Mouse (Mus musculus) CH12.LX (cell line): Measurements from ENCODE around the gene Gcdh. TPM values are rescaled to one million over a fixed set of nuclear protein-coding genes. Genes with fewer than 3 reads are reported as not detected.

Source experiments
- DNase-seq: peaks from one replicate; pipeline ENCODE4 v3.0.0-alpha.2; 2013; ENCODE audit errors: extremely low read depth
- H3K27ac ChIP-seq: 2 replicates; pipeline ENCODE4 v1.5.1; 2012; ENCODE audit warnings: low read depth, mild to moderate bottlenecking, control low read depth, moderate library complexity; ENCODE audit not compliant: insufficient read depth
- H3K27me3 ChIP-seq: replicated peaks from 2 replicates; pipeline ENCODE3; 2012; ENCODE audit warnings: inconsistent platforms
- H3K36me3 ChIP-seq, 2 experiments: replicated peaks in 1 of 2; 2 replicates each; pipeline versions ENCODE3 to v1.6.1; 2012; ENCODE audit warnings: inconsistent platforms in 1 of 2, low read length in 1 of 2, mild to moderate bottlenecking in 1 of 2, mixed read lengths in 1 of 2, moderate library complexity in 1 of 2; ENCODE audit not compliant: control insufficient read depth in 1 of 2, insufficient read depth in 1 of 2
- H3K4me1 ChIP-seq, 2 experiments: 2 replicates each; pipeline ENCODE4 v1.6.1; 2012; ENCODE audit warnings: inconsistent platforms in 1 of 2, moderate library complexity in 1 of 2; ENCODE audit not compliant: insufficient read depth in 2 of 2, control insufficient read depth in 1 of 2
- H3K4me2 ChIP-seq: 2 replicates; pipeline ENCODE4 v1.6.1; 2012; ENCODE audit warnings: low read depth, mild to moderate bottlenecking, control low read depth; ENCODE audit not compliant: poor library complexity, insufficient read depth, severe bottlenecking
- H3K4me3 ChIP-seq, 3 experiments: fragments of 150-350 bp in 1 of 3; sonication (generic) in 1 of 3; replicated peaks in 1 of 3; 2 replicates each; pipeline versions ENCODE3 to v1.5.1; 2011 to 2012; ENCODE audit warnings: low read depth in 2 of 3, low read length in 2 of 3, mild to moderate bottlenecking in 2 of 3, moderate library complexity in 2 of 3, control low read depth in 1 of 3, improper control_type of control experiment in 1 of 3, inconsistent platforms in 1 of 3, mixed read lengths in 1 of 3; ENCODE audit not compliant: poor library complexity in 1 of 3
- H3K79me2 ChIP-seq: replicated peaks from 2 replicates; pipeline ENCODE4 v1.6.1; 2012; ENCODE audit warnings: mild to moderate bottlenecking, moderate library complexity; ENCODE audit not compliant: control insufficient read depth, poor library complexity, insufficient read depth, severe bottlenecking; ENCODE audit errors: extremely low read depth
- H3K9ac ChIP-seq: 2 replicates; pipeline ENCODE4 v1.6.1; 2012; ENCODE audit warnings: low read depth, mild to moderate bottlenecking, control low read depth, moderate library complexity; ENCODE audit not compliant: insufficient read depth
- H3K9me3 ChIP-seq: replicated peaks from 2 replicates; pipeline ENCODE3; 2012; ENCODE audit warnings: low read length, inconsistent platforms, mixed read lengths
- BHLHE40 ChIP-seq: IDR thresholded peaks from 2 replicates; pipeline ENCODE4 v1.6.1; 2011; ENCODE audit warnings: mild to moderate bottlenecking, low read depth, low read length, improper control_type of control experiment
- E2F4 ChIP-seq: IDR thresholded peaks from 2 replicates; pipeline ENCODE4 v1.6.1; 2011; ENCODE audit warnings: low read depth, low read length, improper control_type of control experiment; ENCODE audit not compliant: insufficient replicate concordance
- EP300 ChIP-seq: IDR thresholded peaks from 2 replicates; pipeline ENCODE4 v1.6.1; 2011; ENCODE audit warnings: low read length, improper control_type of control experiment
- GABPA ChIP-seq: IDR thresholded peaks from 2 replicates; pipeline ENCODE4 v1.6.1; 2012; ENCODE audit warnings: low read depth, low read length, improper control_type of control experiment, inconsistent platforms; ENCODE audit not compliant: insufficient replicate concordance
- HCFC1 ChIP-seq: IDR thresholded peaks from 2 replicates; pipeline ENCODE4 v1.6.1; 2012; ENCODE audit warnings: low read depth, mild to moderate bottlenecking, inconsistent platforms, low read length, improper control_type of control experiment
- IRF4 ChIP-seq: IDR thresholded peaks from 2 replicates; pipeline ENCODE4 v1.6.1; 2014; ENCODE audit warnings: low read depth, mild to moderate bottlenecking, inconsistent platforms, low read length, improper control_type of control experiment
- JUN ChIP-seq: IDR thresholded peaks from 2 replicates; pipeline ENCODE4 v1.6.1; 2011; ENCODE audit warnings: low read depth, mild to moderate bottlenecking, low read length, improper control_type of control experiment, moderate library complexity; ENCODE audit not compliant: insufficient read depth
- MAFK ChIP-seq: IDR thresholded peaks from 2 replicates; pipeline ENCODE4 v1.6.1; 2011; ENCODE audit warnings: low read length, improper control_type of control experiment; ENCODE audit not compliant: insufficient replicate concordance
- MAZ ChIP-seq: IDR thresholded peaks from 2 replicates; pipeline ENCODE4 v1.6.1; 2012; ENCODE audit warnings: low read depth, mild to moderate bottlenecking, inconsistent platforms, low read length, improper control_type of control experiment, moderate library complexity
- MXI1 ChIP-seq: IDR thresholded peaks from 2 replicates; pipeline ENCODE4 v1.6.1; 2011; ENCODE audit warnings: mild to moderate bottlenecking, low read depth, low read length, improper control_type of control experiment
- MYC ChIP-seq: IDR thresholded peaks from 2 replicates; pipeline ENCODE4 v1.6.1; 2011; ENCODE audit warnings: low read depth, mild to moderate bottlenecking, improper control_type of control experiment, low read length
- NRF1 ChIP-seq: IDR thresholded peaks from 2 replicates; pipeline ENCODE4 v1.6.1; 2014; ENCODE audit warnings: low read depth, mild to moderate bottlenecking, inconsistent platforms, low read length, improper control_type of control experiment, moderate library complexity
- PAX5 ChIP-seq: IDR thresholded peaks from 2 replicates; pipeline ENCODE4 v1.6.1; 2012; ENCODE audit warnings: low read length, inconsistent platforms, mixed read lengths
- POLR2A ChIP-seq: IDR thresholded peaks from 2 replicates; pipeline ENCODE4 v1.6.1; 2011; ENCODE audit warnings: low read depth, mild to moderate bottlenecking, improper control_type of control experiment, low read length
- RCOR1 ChIP-seq: conservative IDR thresholded peaks from 2 replicates; pipeline ENCODE4 v1.6.1; 2012; ENCODE audit warnings: low read depth, mild to moderate bottlenecking, inconsistent platforms, low read length, improper control_type of control experiment
- SIN3A ChIP-seq: IDR thresholded peaks from 2 replicates; pipeline ENCODE4 v1.6.1; 2012; ENCODE audit warnings: low read length, improper control_type of control experiment, inconsistent platforms
- TBP ChIP-seq: conservative IDR thresholded peaks from 2 replicates; pipeline ENCODE4 v1.6.1; 2011; ENCODE audit warnings: low read depth, low read length, improper control_type of control experiment
- UBTF ChIP-seq: IDR thresholded peaks from 2 replicates; pipeline ENCODE4 v1.6.1; 2012; ENCODE audit warnings: low read depth, mild to moderate bottlenecking, inconsistent platforms, low read length, improper control_type of control experiment, moderate library complexity
- USF2 ChIP-seq: conservative IDR thresholded peaks from 2 replicates; pipeline ENCODE4 v1.6.1; 2011; ENCODE audit warnings: low read depth, low read length, improper control_type of control experiment
- ZC3H11A ChIP-seq: IDR thresholded peaks from 2 replicates; pipeline ENCODE4 v1.6.1; 2012; ENCODE audit warnings: low read depth, mild to moderate bottlenecking, inconsistent platforms, low read length, improper control_type of control experiment
- ZKSCAN1 ChIP-seq: IDR thresholded peaks from 2 replicates; pipeline ENCODE4 v1.6.1; 2012; ENCODE audit warnings: low read depth, inconsistent platforms, low read length, improper control_type of control experiment, borderline replicate concordance
- ZMIZ1 ChIP-seq: IDR thresholded peaks from 2 replicates; pipeline ENCODE4 v1.6.1; 2012; ENCODE audit warnings: low read depth, mild to moderate bottlenecking, inconsistent platforms, low read length, improper control_type of control experiment
- ZNF384 ChIP-seq: IDR thresholded peaks from 2 replicates; pipeline ENCODE4 v1.6.1; 2012; ENCODE audit warnings: low read depth, low read length, improper control_type of control experiment, inconsistent platforms
- dilution Hi-C: fragments of 300-500 bp; cut with MboI; formaldehyde crosslinking; loops from 2 replicates; pipeline ENCODE4 v1.14.3; 2020; ENCODE audit warnings: low sequenced_read_pairs; ENCODE audit not compliant: extremely low pct_unique_long_range_greater_than_20kb, extremely low pct_ligation_motif_present
- in situ Hi-C: fragments of 300-500 bp; cut with MboI; formaldehyde crosslinking; loops from 3 replicates; pipeline ENCODE4 v1.14.3; 2019; ENCODE audit warnings: low sequenced_read_pairs, low pct_ligation_motif_present, low pct_unique_long_range_greater_than_20kb, mixed read lengths
- polyA plus RNA-seq: library from polyadenylated mRNA; unstranded; fragments of >175 nt; gene quantifications from 2 replicates; pipeline ENCODE4 v1.2.1, GENCODE M21; 2012; ENCODE audit warnings: low read depth; ENCODE audit not compliant: insufficient read length
- total RNA-seq, 2 experiments: library from RNA; depleted of rRNA; stranded (reverse); fragments of 300-350 nt in 1 of 2; fragments of >200 nt in 1 of 2; gene quantifications; 2 replicates each; pipeline ENCODE4 v1.2.3; 2012 to 2014

Gene Gcdh
- total and polyA plus RNA-seq, 3 experiments = 13.7 to 26.2 (median 16.4) TPM

DNA sequence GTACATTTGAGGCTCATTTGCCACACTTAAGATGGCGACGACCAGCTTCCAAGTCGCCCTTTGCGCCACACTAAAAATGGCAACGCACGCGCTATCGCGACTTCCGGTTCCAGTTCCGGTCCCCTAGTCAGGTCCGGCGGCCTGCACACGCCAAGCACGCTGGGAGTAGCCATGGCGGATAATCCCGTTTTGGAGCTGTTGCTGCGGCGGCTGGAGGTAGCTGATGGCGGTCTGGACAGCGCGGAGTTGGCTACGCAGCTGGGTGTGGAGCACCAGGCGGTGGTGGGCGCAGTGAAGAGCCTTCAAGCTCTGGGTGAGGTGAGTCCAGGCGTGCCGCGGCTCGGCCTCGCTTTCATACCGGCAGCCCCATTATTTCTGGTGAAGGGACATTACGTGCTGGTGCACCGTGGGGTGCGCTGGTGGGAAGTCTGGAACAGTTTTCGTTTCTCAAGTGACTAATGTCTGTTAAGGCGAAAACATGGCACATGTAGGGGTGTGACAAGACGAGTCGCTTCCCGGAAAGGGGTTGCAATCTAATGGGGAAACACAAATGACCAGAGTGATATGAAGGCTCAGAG is 36.8 kb downstream of the Gcdh start, which contains the start of gene Farsa (continued):
- TF ChIP-seq HCFC1 (peak; percentile 98), GABPA (peak; percentile 51; the same call in 1 of the 2 replicates), NRF1 (peak; percentile 91), UBTF (no peak), POLR2A (peak; percentile 98), MXI1 (peak; percentile 93), MYC (peak; percentile 91), BHLHE40 (peak; percentile 66), ZC3H11A (no peak), TBP (peak; percentile 84), SIN3A (peak; percentile 66)
- TF ChIP-seq, all 38 proteins: peak for 20

DNA sequence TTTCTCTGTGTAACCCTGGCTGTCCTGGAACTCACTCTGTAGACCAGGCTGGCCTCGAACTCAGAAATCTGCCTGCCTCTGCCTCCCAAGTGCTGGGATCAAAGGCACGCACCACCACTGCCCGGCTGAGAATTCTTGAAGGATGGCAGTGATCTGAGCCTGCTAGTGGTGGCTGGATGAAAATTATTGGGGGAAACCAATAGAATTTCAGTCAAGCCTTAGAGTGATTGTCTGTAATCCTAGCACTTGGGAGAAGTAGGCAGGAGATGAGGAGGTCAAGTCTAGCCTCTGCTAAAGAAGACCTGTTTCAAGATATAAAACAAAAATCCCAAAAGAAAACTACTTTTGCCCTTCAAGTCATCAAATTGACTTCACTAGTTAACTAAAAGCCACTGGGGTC is 37.3 kb downstream of the Gcdh start:
- Histone ChIP-seq H3K79me2 (peaks cover 33% of the 10 kb centered on the region), H3K27ac (no peak overlapping the region), H3K9ac (no peak overlapping the region), H3K9me3 (no peaks in the 10 kb centered on the region), H3K27me3 (no peaks in the 10 kb centered on the region), H3K4me3 (peak overlapping the region in 1 of 3 experiments; percentile 91), H3K4me1 (peaks cover 9 to 17% of the 10 kb centered on the region in 2 experiments), H3K4me2 (no peak overlapping the region), H3K36me3 (peaks cover 18 to 31% of the 10 kb centered on the region in 2 experiments)
- no peak for DNase-seq
- dilution Hi-C loops = no loop called here
- in situ Hi-C loops = no loop called here
- TF ChIP-seq ZMIZ1 = no peak
- no peak for TF ChIP-seq RCOR1
- no peak for TF ChIP-seq JUN
- TF ChIP-seq EP300 = no peak
- TF ChIP-seq ZNF384 = no peak
- no peak for TF ChIP-seq ZC3H11A
- TF ChIP-seq ZKSCAN1 = no peak
- no peak for TF ChIP-seq MAFK
- TF ChIP-seq UBTF = no peak
- TF ChIP-seq NRF1 = no peak
- no peak for TF ChIP-seq USF2
- no peak for TF ChIP-seq MAZ
- no peak for TF ChIP-seq BHLHE40
- no peak for TF ChIP-seq IRF4
- no peak for TF ChIP-seq PAX5
- TF ChIP-seq E2F4 = no peak
